Mouse (Mus musculus) CD8-positive naive resting alpha-beta T cell, adult 57 days (primary cell): ENCODE measurements around the gene Cxcl12. TPM values are rescaled to one million over a fixed set of nuclear protein-coding genes. Genes with fewer than 3 reads are reported as not detected.

Experiments
- total RNA-seq: library from RNA; stranded (reverse); gene quantifications from one replicate; pipeline ENCODE4 v1.2.4, GENCODE M21; 2023

Gene Cxcl12
- total RNA-seq = not detected

DNA sequence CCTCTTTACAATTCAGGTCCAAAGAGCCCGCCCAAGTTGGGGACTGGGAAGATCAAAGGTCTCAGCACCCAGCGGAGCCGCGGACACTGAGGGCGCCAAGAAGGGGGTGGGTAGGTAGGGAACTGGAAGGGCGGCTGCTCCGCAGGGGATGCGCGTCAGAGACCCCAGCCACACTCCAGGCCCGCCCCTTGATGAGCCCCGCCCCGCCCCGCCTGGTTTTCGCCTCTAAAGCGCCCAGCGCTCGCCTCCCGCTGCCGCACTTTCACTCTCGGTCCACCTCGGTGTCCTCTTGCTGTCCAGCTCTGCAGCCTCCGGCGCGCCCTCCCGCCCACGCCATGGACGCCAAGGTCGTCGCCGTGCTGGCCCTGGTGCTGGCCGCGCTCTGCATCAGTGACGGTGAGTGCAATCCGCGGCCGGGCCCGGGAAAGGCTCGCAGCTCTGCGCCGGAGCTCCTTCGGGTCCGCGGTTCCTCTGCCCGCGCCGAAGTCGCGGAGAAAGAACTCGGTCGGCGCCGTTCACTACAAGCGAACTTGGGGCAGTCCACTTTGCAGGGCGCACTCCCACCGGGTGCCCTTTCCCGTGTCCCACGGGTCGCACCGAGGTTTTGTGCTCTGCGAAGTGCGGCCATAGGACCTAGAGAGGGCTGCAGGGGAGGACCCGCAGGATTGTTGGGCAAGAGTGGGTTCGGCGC is at the start of gene Cxcl12:
Cxcl12 (plus strand) TSS at position 215 of the 691 bp plus-strand sequence.

